Mouse (Mus musculus): ENCODE data around the gene Atl3. TPM values are rescaled to one million over a fixed set of nuclear protein-coding genes. Genes with fewer than 3 reads are reported as not detected.

Gene Atl3
- polyA plus RNA-seq, 1 experiment from 2014 or later, result 7.4 TPM

DNA sequence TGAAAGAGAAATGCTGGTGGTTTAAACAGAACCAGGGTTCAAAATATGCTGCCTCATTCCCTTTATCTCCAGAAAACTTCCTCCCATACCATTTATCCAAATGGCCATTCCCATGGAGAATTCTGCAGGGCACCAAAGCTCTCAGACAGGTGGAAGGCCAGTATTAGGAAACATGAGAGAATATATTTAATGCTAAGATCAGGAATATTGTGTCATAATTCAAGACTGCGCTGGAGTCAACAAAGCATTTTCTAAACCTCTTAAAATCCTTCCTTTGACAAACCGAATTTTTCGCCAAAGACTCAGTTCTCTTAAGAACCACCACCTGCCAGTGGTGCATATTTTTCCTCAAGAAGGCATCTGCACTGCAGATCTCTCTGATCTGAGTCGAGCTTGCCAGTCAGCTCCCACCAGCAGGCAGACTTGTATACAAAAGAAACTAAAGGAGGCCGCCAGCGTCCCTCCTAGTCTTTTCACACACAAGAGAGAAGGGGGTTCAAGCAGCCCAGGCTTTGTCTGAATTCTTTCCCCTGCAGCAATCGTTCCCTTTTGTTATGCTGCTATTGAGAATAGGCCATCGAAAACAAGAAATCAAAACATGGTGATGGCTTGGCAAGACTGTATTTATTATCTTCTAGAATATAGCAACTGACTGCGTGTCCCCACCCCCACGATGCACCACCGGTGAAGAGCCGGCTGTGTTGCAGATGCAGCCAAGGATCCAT lies 12.1 kb upstream of the Atl3 start:
- Histone ChIP-seq H3K9ac (replicated peaks; ENCODE audit: low read depth, low read length) (peak overlapping the region; percentile 99), H3K27ac (ENCODE audit: low read depth, low read length) (peak overlapping the region; percentile 99), H3K4me1 (ENCODE audit: control insufficient read depth, insufficient read depth, low read length) (peaks cover 24% of the 10 kb centered on the region; the same call in 1 of the 2 replicates), H3K36me3 (ENCODE audit: control insufficient read depth, insufficient read depth, low read length) (peaks cover 2% of the 10 kb centered on the region; the same call in 1 of the 2 replicates), H3K9me3 (ENCODE audit: control insufficient read depth, low read length) (no peaks in the 10 kb centered on the region), H3K27me3 (ENCODE audit: control insufficient read depth, insufficient read depth, low read length) (no peaks in the 10 kb centered on the region), H3K4me2 (ENCODE audit: low read depth, low read length) (peak overlapping the region; percentile 53), H3K4me3 (ENCODE audit: low read depth, low read length) (peak overlapping the region; percentile 100)
- WGBS, result 1% methylated on average over 12 of the region's 12 CpGs
- ATAC-seq (ENCODE audit: low read depth), result no peak

GRCm38 (mm10) chr19:7482266-7482598 lies 11.6 kb upstream of the Atl3 start:
- Histone ChIP-seq H3K27ac (ENCODE audit: low read depth, low read length) (peak overlapping the region; percentile 99), H3K4me1 (ENCODE audit: control insufficient read depth, insufficient read depth, low read length) (peaks cover 20% of the 10 kb centered on the region; the same call in 1 of the 2 replicates), H3K36me3 (ENCODE audit: control insufficient read depth, insufficient read depth, low read length) (peaks cover 2% of the 10 kb centered on the region; the same call in 1 of the 2 replicates), H3K9ac (replicated peaks; ENCODE audit: low read depth, low read length) (peak overlapping the region; percentile 99), H3K9me3 (ENCODE audit: control insufficient read depth, low read length) (no peaks in the 10 kb centered on the region), H3K27me3 (ENCODE audit: control insufficient read depth, insufficient read depth, low read length) (no peaks in the 10 kb centered on the region), H3K4me3 (ENCODE audit: low read depth, low read length) (peak overlapping the region; percentile 100), H3K4me2 (ENCODE audit: low read depth, low read length) (peak overlapping the region; percentile 53)
- no peak for ATAC-seq (ENCODE audit: low read depth)
- WGBS, result 0% methylated on average over 7 of the region's 7 CpGs

- Histone ChIP-seq H3K9ac (replicated peaks; ENCODE audit: low read depth, low read length) (peak within 1 kb of the TSS; percentile 99), H3K4me3 (ENCODE audit: low read depth, low read length) (peak within 1 kb of the TSS; percentile 100), H3K36me3 (ENCODE audit: control insufficient read depth, insufficient read depth, low read length) (peaks cover 2% of the 10 kb centered on the region; the same call in 1 of the 2 replicates), H3K4me2 (ENCODE audit: low read depth, low read length) (peak within 1 kb of the TSS; percentile 53), H3K9me3 (ENCODE audit: control insufficient read depth, low read length) (no peaks in the 10 kb centered on the region), H3K27me3 (ENCODE audit: control insufficient read depth, insufficient read depth, low read length) (no peaks in the 10 kb centered on the region), H3K4me1 (ENCODE audit: control insufficient read depth, insufficient read depth, low read length) (peaks cover 20% of the 10 kb centered on the region; the same call in 1 of the 2 replicates), H3K27ac (ENCODE audit: low read depth, low read length) (peak within 1 kb of the TSS; percentile 99)
- peak; percentile 92 for ATAC-seq (ENCODE audit: low read depth)
- WGBS, result under 1% methylated on average over 80 of the region's 80 CpGs
Observed at GRCm38 (mm10) chr19:7482599-7483511, 11.0 kb upstream of the Atl3 start, which contains the start of gene Rtn3. Gene Rtn3 (minus strand): TSS chr19:7483281.

GRCm38 (mm10) chr19:7483512-7483882 lies 10.3 kb upstream of the Atl3 start:
- H3K9me3 ChIP-seq (ENCODE audit: control insufficient read depth, low read length), result no peaks in the 10 kb centered on the region
- peak overlapping the region; percentile 100 for H3K4me3 ChIP-seq (ENCODE audit: low read depth, low read length)
- H3K4me2 ChIP-seq (ENCODE audit: low read depth, low read length), result peak overlapping the region; percentile 53
- H3K9ac ChIP-seq (replicated peaks; ENCODE audit: low read depth, low read length), result peak overlapping the region; percentile 99
- H3K4me1 ChIP-seq (ENCODE audit: control insufficient read depth, insufficient read depth, low read length), result peaks cover 16% of the 10 kb centered on the region; the same call in 1 of the 2 replicates
- 1% methylated on average over 6 of the region's 6 CpGs for WGBS
- H3K27ac ChIP-seq (ENCODE audit: low read depth, low read length), result peak overlapping the region; percentile 99
- no peaks in the 10 kb centered on the region for H3K27me3 ChIP-seq (ENCODE audit: control insufficient read depth, insufficient read depth, low read length)
- ATAC-seq (ENCODE audit: low read depth), result peak; percentile 71
- H3K36me3 ChIP-seq (ENCODE audit: control insufficient read depth, insufficient read depth, low read length), result peaks cover 1% of the 10 kb centered on the region; the same call in 1 of the 2 replicates

DNA sequence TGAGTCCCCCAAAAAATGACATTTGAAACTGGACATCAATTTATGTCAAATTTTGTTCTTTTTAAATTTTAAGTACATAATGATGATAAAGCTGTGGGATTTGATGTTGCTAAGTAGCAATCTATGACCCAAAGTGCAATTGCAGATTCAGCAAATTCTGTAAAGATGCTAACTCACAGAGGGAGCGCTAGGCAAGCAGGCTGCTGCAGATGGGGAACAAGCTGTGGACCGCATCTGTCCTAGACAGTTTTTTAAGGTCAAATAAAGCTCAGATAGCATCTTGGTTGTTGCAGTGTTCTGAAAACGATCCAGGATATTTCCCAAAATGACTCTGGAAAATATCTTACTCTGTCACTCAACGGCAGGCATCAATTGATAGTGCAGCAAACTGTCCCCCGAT lies 9.8 kb upstream of the Atl3 start:
- Histone ChIP-seq H3K27me3 (ENCODE audit: control insufficient read depth, insufficient read depth, low read length) (no peaks in the 10 kb centered on the region), H3K4me1 (ENCODE audit: control insufficient read depth, insufficient read depth, low read length) (peaks cover 13% of the 10 kb centered on the region; the same call in 1 of the 2 replicates), H3K9me3 (ENCODE audit: control insufficient read depth, low read length) (no peaks in the 10 kb centered on the region), H3K9ac (replicated peaks; ENCODE audit: low read depth, low read length) (peak overlapping the region; percentile 99; the same call in 1 of the 2 replicates), H3K4me3 (ENCODE audit: low read depth, low read length) (peak overlapping the region; percentile 100), H3K36me3 (ENCODE audit: control insufficient read depth, insufficient read depth, low read length) (no peaks in the 10 kb centered on the region), H3K27ac (ENCODE audit: low read depth, low read length) (peak overlapping the region; percentile 99), H3K4me2 (ENCODE audit: low read depth, low read length) (peak overlapping the region; percentile 53; the same call in 1 of the 2 replicates)
- ATAC-seq (ENCODE audit: low read depth), result no peak
- 55% methylated on average over 5 of the region's 5 CpGs for WGBS

- Histone ChIP-seq H3K27me3 (ENCODE audit: control insufficient read depth, insufficient read depth, low read length) (no peaks in the 10 kb centered on the region), H3K4me1 (ENCODE audit: control insufficient read depth, insufficient read depth, low read length) (peaks cover 4% of the 10 kb centered on the region; the same call in 1 of the 2 replicates), H3K4me3 (ENCODE audit: low read depth, low read length) (no peak overlapping the region), H3K4me2 (ENCODE audit: low read depth, low read length) (no peak overlapping the region), H3K9me3 (ENCODE audit: control insufficient read depth, low read length) (no peaks in the 10 kb centered on the region), H3K27ac (ENCODE audit: low read depth, low read length) (no peak overlapping the region), H3K9ac (replicated peaks; ENCODE audit: low read depth, low read length) (no peak overlapping the region), H3K36me3 (ENCODE audit: control insufficient read depth, insufficient read depth, low read length) (no peaks in the 10 kb centered on the region)
- WGBS, result 85% methylated on average over 8 of the region's 8 CpGs
- no peak for ATAC-seq (ENCODE audit: low read depth)
Observed at GRCm38 (mm10) chr19:7487680-7488079, 6.2 kb upstream of the Atl3 start.

- no peak for ATAC-seq (ENCODE audit: low read depth)
- no peaks in the 10 kb centered on the region for H3K9me3 ChIP-seq (ENCODE audit: control insufficient read depth, low read length)
- WGBS, result 81% methylated on average over 6 of the region's 6 CpGs
Observed at GRCm38 (mm10) chr19:7491960-7492359, 1.9 kb upstream of the Atl3 start.

GRCm38 (mm10) chr19:7492682-7493081 lies 1.2 kb upstream of the Atl3 start:
- Histone ChIP-seq H3K27ac (ENCODE audit: low read depth, low read length) (no peak overlapping the region), H3K4me2 (ENCODE audit: low read depth, low read length) (no peak overlapping the region), H3K27me3 (ENCODE audit: control insufficient read depth, insufficient read depth, low read length) (no peaks in the 10 kb centered on the region), H3K36me3 (ENCODE audit: control insufficient read depth, insufficient read depth, low read length) (no peaks in the 10 kb centered on the region), H3K9ac (replicated peaks; ENCODE audit: low read depth, low read length) (no peak overlapping the region), H3K4me3 (ENCODE audit: low read depth, low read length) (no peak overlapping the region), H3K9me3 (ENCODE audit: control insufficient read depth, low read length) (no peaks in the 10 kb centered on the region), H3K4me1 (ENCODE audit: control insufficient read depth, insufficient read depth, low read length) (no peaks in the 10 kb centered on the region; the same call in 1 of the 2 replicates)
- ATAC-seq (ENCODE audit: low read depth), result no peak
- WGBS, result 99% methylated on average over 2 of the region's 2 CpGs

More at GRCm38 (mm10) chr19:7491960-7492359, 1.9 kb upstream of the Atl3 start:
- no peaks in the 10 kb centered on the region for H3K36me3 ChIP-seq (ENCODE audit: control insufficient read depth, insufficient read depth, low read length)
- H3K4me2 ChIP-seq (ENCODE audit: low read depth, low read length), result no peak overlapping the region
- no peak overlapping the region for H3K4me3 ChIP-seq (ENCODE audit: low read depth, low read length)
- H3K27me3 ChIP-seq (ENCODE audit: control insufficient read depth, insufficient read depth, low read length), result no peaks in the 10 kb centered on the region
- no peak overlapping the region for H3K9ac ChIP-seq (replicated peaks; ENCODE audit: low read depth, low read length)
- H3K4me1 ChIP-seq (ENCODE audit: control insufficient read depth, insufficient read depth, low read length), result no peaks in the 10 kb centered on the region; the same call in 1 of the 2 replicates
- H3K27ac ChIP-seq (ENCODE audit: low read depth, low read length), result no peak overlapping the region
